Mouse (Mus musculus): ENCODE measurements around the gene Ipo4. TPM values are rescaled to one million over a fixed set of nuclear protein-coding genes. Genes with fewer than 3 reads are reported as not detected.
A peak's percentile ranks its signal among the peaks of the same experiment; 100 is the strongest.

Ipo4 gene
- 79.0 and 101 TPM in 2 replicates for total RNA-seq (2014; fragmentation: Nextera tagmentation)
- total RNA-seq (2017): 21.2 and 26.9 TPM in 2 replicates

DNA sequence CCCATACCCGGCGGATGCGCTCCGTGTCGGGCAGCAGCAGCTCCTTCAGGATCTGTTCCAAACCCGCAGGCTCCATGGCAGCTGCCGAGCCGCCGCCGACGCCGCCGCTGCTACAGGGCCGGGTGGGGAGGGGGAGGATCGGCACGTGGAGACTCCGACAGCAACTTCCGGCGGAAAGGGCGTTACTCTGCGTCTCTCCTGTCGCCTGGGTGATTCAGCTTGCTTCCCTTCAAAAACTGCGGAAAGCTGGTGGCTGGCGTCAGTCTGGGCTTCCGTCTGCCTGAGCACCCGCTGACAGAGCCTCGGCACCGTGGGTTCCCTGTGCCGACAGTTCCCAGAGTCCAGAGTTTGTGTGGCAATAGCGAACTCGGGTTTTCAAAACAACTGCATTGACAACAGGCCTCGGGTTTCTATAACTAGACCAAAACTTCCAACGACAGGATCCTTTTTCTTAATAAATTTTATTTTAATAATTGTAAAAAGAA is at the start of gene Ipo4:
TSS of gene Ipo4 (minus strand) at position 435 of the 485 bp plus-strand sequence.
- peak; percentile 94 for ATAC-seq (replicated peaks; ENCODE audit: low FRiP score, low TSS enrichment, poor library complexity, severe bottlenecking)

DNA sequence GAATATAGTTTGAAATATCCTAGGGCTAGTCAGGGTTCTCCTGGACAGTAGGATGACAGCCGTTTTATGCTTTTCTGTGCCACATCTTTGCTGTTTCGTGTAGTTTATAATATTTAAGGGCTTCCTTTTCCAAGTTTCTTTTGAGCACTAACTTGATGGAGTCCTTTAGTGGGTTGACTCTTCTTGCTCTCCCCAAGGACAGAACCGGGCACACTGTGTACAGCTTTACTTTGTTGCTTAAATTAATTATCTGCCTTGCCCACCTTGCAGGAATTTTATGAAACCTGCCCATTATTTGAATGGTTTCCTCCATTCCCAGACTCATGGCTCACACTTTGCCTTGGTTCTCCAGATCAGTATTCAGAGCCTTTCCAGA is 46.3 kb upstream of the Ipo4 start:
- 0 out of 2 replicates have a peak, but pooled peaks have one; percentile 1 for ATAC-seq (replicated peaks; ENCODE audit: low FRiP score, low TSS enrichment, poor library complexity, severe bottlenecking)

DNA sequence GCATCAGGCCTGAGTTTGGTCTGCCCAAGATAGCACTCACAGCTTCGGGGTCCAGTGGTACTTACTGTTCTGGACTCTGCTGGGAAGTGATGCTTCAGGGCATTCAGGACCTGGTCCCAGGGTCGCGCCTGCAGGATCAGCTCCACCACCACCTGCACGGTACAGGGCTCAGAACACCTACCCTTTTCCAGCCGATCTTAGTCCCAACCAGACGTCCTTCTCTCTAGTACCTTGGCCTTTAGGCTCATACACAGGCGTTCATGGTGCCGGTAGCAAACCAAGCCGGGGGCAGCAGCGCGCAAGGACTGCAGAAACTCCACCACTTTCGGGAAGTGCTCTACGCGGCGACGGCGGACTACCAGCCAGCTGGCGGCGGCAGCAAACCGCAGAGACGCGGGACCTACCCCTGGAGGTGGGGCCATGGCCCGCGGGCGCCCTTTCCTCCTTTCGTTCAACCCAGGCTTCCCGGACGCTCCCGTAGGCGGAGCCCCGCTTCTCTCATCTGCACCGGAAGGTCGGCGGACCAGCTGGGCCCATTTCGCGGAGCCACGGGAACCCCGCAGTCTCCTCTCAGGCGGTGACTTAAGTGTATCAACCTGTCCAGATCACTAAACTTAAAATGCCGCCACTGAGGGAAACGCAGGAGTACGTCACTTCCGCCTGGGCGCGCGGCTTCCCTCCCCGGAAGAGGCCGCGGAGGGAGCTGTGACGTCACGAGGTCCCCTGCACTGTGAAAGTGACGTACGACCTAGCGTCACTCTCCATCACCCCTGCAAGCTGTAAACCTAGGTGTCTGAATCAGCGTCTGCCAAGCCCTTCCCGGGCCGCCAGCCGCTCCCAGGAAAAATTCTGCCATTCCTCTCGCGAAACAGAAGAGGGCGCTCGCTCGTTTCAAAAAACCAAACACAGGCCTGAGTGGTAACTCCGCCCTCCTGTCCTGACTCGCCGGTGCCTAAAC is 45.7 kb upstream of the Ipo4 start, which contains the start of gene Tinf2:
TSS of gene Tinf2 (minus strand) at position 661 of the 958 bp plus-strand sequence.
- peak; percentile 93 for ATAC-seq (replicated peaks; ENCODE audit: low FRiP score, low TSS enrichment, poor library complexity, severe bottlenecking)

DNA sequence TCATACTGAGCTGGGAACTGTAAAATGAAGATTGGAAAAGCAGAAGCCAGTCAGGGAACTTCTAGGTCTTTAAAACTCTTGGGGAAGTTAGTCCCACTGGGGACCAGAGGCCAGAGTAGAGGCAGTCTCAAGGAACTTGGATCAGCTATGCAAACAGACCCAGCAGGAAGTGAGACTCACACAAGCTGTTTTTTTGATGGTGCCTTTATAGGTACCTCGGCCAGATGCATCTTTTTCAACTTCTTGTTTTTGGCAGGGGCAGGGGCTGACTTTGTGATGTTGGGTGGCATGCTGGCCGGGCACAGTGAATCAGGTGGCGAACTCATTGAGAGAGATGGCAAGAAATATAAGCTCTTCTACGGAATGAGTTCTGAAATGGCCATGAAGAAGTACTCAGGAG is 41.9 kb upstream of the Ipo4 start:
- no peak for ATAC-seq (replicated peaks; ENCODE audit: low FRiP score, low TSS enrichment, poor library complexity, severe bottlenecking)

DNA sequence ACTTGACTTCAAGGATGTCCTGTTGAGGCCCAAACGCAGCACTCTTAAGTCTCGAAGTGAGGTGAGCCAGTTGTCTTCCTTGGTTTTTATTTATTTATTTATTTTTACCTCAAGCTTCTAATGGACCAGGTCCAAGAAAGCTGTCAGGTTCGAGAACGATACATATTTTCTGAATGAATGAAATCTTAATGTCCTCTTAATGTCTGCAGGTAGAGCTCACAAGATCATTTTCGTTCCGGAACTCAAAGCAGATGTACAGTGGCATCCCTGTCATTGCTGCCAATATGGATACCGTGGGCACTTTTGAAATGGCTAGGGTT is 36.9 kb upstream of the Ipo4 start:
- no peak for ATAC-seq (replicated peaks; ENCODE audit: low FRiP score, low TSS enrichment, poor library complexity, severe bottlenecking)

DNA sequence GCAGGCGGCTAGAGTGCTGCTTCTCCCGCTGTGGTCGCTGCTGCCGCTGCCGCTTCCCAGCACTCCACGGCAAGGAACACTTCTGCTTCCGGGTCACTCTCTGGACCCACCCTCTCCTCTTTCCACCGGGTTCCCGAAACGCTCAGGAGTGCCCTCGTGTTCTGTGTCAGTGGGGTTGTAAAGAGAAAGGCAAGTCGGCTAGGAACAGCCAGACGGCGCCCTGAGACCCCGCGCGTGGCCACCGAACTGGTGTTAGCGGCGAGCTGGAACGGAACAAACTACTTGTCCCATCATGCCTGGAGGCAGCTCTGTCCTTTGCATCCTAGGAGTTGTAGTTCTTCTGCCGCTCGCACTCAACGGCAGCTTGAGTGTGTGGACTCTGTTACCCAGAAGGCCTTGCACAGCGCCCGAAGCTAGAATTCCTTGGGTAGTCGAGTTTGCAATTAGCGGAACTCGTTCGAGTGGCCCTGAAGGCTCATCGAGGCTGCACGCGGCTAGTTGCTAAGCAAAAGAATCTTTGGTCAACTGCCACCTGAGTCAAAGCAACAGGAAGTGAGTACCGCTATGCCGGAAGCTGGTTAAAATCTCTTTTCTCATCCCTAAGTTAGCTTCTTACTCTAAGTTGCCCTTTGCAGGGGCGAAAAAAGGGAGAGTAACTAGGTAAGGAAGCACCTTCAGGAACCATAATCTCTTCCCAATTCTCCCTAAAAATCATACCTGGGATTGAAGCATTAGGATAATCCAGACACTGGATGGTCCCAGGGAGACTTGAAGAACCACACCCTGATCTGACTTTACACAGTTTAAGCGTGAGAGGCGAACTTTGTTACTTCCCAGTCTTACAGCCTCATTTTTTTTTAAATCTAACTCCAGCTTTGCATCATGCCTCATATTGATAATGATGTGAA is 36.3 kb upstream of the Ipo4 start, which contains the start of the genes Gmpr2 and Nedd8:
TSS of gene Gmpr2 (plus strand) at position 109 of the 908 bp plus-strand sequence.
TSS of gene Nedd8 (minus strand) at position 292 of the 908 bp plus-strand sequence.
- peak; percentile 99 for ATAC-seq (replicated peaks; ENCODE audit: low FRiP score, low TSS enrichment, poor library complexity, severe bottlenecking)

DNA sequence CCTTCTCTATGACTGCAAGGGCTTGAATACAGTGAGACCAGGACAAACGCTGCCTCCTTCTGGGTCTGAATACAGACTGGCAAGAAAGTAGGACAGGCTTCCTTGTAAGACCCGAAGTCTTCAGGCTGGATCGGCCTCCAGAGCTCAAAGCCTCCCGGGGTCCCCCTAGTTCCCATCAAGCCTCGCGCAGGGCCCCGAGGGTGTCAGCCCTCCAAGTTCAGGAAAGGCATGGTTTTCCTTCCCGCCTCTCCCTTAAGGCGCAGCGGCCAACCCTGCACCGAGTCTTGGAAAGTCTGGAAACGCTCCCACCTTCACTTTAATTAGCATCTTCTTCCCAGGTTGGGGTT is 35.7 kb upstream of the Ipo4 start:
- ATAC-seq (replicated peaks; ENCODE audit: low FRiP score, low TSS enrichment, poor library complexity, severe bottlenecking): peak; percentile 27

DNA sequence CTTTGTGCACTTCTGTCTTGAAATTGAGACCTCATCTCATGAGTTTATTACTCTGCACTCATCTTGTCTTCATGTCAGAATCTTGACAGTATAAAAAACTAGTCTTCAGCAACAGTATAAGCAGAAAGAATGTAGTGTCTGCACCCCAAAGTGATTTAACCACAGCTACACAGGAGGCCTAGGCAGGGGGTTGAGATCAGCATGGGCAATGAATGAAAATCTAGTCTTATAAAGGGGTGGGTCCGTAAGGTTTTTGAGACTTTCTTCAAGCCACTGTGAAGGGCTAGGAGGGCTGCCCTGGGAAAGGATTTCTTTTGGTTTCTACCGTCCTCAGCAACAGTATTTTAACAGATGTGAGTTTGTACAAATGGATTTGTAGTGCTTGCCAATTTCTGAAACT is 24.9 kb upstream of the Ipo4 start:
- ATAC-seq (replicated peaks; ENCODE audit: low FRiP score, low TSS enrichment, poor library complexity, severe bottlenecking): no peak

DNA sequence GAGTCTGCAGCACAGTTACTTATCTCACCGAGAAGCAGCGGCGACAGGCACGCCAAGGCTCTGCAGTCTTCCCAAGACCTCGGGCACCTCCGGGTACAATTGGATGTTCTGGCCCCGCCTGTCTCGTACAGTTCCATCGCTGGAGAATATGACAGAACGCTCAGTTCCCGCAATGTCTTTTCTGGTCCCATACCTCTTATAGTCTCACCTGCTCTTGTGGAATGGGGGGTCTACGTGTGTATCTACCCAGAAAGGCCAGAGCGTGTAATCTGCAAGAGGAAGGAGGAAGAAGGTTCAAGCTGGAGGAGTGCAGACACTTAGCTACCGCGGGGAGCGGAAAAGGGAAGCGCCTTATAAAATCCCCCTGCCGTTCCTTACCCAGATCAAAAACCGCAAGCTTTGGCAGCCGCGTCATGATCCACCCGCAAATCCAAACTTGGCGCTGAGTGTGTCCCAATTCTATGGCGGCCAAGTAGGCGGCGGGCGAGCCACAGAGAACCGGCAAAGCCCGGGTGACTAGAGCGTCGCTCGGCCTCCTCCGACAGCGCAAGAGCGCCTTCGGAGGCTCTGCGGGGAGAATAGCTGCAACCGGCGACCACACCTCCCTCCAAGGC is 24.3 kb upstream of the Ipo4 start, which contains the start of gene Mdp1:
TSS of gene Mdp1 (minus strand) at position 549 of the 614 bp plus-strand sequence.
- ATAC-seq (replicated peaks; ENCODE audit: low FRiP score, low TSS enrichment, poor library complexity, severe bottlenecking): peak; percentile 99

DNA sequence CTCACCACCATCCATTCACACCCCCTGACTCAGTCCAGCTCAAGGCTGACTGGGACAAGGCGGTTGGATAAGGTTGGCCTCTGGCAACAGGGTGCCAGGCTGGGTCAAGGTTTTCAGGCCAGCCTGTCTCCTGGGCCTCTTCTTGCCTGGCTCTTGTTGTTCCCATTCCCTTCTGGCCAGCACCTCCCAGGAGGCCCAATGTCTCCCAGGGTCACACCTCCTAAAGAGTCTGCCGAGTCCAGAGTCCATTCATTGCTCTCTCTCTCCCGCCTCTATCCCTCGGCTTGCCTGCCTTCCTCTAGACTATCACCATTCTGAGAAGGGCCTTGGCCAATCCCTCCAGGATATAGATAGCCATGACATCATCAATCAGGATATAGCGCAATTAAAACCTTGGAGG is 22.3 kb upstream of the Ipo4 start:
- ATAC-seq (replicated peaks; ENCODE audit: low FRiP score, low TSS enrichment, poor library complexity, severe bottlenecking): no peak

DNA sequence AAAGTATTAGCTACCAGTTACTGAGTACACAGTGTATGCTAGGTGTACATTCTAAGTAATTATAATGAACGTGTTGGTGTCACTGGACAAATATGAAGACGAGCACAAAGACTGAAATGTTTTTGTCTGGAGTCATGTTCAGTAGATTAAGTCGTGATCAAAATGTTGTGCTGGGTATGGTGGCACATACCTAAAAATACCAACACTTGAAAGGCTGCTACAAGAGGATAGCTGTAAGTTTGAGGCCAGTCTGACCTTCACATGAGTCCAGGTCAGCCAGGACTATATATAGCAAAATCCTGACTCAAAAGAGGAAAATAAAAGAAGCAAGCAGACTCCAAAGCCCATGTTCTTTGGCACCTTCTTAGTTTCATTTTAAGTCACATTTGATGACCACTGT is 21.2 kb upstream of the Ipo4 start:
- ATAC-seq (replicated peaks; ENCODE audit: low FRiP score, low TSS enrichment, poor library complexity, severe bottlenecking): no peak

DNA sequence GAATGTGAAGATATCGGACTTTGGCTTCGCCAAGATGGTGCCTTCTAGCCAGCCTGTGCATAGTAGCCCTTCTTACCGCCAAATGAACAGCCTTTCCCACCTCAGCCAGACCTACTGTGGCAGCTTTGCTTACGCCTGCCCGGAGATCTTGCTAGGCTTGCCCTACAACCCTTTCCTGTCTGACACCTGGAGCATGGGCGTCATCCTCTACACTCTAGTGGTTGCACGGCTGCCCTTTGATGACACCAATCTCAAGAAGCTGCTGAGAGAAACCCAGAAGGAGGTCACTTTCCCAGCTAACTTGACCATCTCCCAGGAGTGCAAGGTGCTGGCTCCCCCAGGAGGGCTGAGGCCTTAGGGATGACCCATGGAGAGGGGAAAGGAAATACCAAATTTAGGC is 15.8 kb upstream of the Ipo4 start:
- no peak for ATAC-seq (replicated peaks; ENCODE audit: low FRiP score, low TSS enrichment, poor library complexity, severe bottlenecking)

DNA sequence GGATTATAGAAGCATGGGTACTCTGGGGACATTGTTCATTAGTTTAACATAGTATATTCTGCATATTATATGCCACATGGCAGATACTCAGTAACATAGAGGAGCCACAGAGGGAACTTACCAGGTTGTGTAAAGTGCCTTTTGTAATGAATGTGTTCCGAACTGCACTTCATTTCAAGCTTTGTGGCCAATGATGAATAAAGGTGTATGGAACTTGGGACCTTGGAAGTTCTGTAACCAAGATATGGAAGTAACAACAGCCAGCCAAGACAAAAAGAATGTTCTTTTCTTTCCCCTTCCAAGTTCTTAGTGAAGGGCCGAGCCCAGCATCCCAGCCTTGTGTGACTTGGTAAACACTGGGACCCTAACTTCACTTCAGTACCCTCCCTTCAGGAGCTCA is 14.1 kb upstream of the Ipo4 start, which contains the start of gene Tssk4:
TSS of gene Tssk4 (plus strand) at position 301 of the 400 bp plus-strand sequence.
- no peak for ATAC-seq (replicated peaks; ENCODE audit: low FRiP score, low TSS enrichment, poor library complexity, severe bottlenecking)

DNA sequence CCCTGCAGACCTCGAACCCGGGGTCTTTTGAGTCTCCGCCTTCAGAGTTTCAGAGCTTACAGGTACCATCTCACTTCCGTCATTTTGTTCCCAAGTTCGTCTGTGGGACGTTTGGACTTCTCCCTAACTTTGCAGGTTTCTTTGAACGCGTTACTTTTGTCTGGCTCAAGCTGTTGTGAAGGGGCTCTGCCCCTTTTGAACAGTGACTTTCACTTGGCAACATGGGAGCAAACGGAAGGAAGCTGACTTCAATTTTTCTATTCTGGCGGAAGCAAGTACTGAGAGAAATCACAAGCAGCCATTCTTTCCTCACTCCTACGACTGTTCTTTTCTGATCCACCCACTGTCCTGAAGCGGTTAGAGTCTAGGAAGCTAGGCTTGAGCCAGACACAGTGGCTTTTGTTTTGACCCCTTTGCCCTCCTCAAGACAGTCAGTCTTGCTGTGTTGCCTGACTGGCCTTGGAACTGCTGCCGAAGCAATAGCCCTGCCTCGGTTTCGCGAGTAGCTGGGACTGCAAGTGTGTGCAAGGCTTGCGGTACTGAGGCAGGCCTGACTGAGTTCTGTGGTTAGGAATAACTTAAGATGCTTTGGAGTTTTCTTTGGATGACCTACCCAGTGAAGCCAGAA is 8.6 kb upstream of the Ipo4 start:
- ATAC-seq (replicated peaks; ENCODE audit: low FRiP score, low TSS enrichment, poor library complexity, severe bottlenecking): no peak

DNA sequence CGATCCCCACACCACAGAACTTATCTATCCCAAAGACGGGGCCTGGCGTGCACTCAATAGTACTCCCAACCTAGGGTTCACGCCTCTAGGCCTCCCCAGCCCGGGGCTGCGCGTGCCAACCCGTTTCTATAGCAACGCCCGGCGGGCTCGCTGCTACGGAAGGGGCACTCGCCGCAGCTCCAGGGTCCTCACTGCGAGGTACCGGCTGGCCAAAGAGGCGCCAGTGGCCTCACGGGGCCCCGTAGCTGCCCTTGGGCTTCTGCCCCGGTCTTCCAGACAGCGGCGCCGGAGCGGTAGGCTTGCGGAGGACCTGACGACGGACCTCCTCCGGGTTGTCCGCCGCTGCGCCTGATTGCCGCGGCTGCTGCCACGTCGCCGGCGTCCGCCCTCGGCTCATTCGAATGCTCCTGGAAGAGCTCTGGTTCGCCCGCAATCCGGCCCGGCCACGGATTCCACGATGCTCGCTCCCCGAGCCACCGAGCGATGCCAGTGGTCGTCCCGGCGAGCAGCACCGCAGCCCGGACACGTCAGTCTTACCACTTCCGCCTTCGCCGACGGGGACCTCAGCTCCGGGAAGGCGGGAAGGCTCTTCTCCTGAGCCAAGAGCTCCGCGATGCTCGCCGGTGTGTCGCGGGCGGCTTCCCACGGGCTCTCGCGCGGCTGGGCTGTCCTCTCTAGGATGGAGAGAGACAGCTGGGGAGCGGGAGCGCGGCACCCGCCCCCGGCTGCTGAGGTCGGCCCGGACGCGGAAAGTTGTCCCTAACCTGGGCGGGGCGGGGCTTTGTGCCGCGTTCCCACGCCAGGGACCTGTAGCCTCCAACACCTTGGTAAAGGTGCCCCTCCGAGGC is 7.5 kb upstream of the Ipo4 start, which contains the start of gene Tm9sf1:
TSS of gene Tm9sf1 (minus strand) at position 747 of the 848 bp plus-strand sequence.
- ATAC-seq (replicated peaks; ENCODE audit: low FRiP score, low TSS enrichment, poor library complexity, severe bottlenecking): peak; percentile 70

DNA sequence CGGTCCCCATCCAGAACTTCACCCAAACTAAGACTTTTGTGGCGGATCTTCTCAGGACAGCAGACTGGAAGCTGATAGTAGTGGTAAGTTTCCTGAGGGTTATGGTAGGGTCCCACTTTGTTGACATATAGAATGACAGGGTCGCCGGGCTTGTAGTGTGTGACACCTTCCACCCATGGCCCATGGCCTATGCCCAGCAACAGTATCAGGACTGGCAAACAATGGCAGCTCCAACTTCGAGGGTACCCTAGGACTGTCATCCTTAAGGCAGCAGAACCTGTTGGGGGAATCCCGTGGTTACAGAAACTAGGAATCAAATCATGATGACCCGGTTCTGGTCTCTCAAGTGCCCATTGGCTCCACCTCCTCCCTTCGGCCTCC is 6.9 kb upstream of the Ipo4 start:
- ATAC-seq (replicated peaks; ENCODE audit: low FRiP score, low TSS enrichment, poor library complexity, severe bottlenecking): peak; percentile 26; the same call in 1 of the 2 replicates

DNA sequence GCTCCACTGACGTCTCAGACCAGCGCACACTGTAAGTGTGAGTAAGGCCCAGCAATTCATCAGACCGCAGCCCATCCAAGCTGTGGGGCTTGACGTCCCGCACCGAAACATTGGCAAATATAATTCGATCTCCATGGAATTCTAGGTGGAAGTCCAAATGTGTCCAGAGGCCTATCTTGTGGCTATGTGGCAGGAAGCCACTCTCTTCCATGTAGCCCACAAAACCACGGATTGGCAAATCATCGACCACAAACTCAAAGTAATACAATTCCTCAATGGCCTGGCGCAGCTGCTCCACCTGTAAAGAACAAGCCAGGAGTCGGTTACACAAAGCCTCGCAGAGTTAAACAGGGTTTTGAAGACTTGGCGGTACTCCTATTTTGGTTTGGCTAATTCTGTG is 5.5 kb upstream of the Ipo4 start:
- ATAC-seq (replicated peaks; ENCODE audit: low FRiP score, low TSS enrichment, poor library complexity, severe bottlenecking): no peak

DNA sequence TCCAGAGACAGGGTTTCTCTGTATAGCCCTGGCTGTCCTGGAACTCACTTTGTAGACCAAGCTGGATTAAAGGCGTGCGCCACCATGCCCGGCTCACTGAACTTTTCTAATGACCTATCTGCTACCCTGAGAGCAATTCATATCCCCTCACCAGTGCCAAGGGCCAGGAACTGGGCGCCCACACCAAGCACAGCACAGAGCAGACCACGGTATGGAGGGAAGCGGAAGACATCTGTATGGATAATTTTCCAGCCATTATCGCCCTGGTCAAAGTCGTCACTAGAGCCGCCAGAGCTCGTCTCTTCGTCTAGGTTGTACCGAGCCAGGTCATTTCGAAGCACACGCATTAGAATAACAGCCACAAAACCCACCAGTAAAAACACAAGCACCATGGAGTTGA is 5.1 kb upstream of the Ipo4 start:
- ATAC-seq (replicated peaks; ENCODE audit: low FRiP score, low TSS enrichment, poor library complexity, severe bottlenecking): no peak
